Mouse (Mus musculus) erythroblast, embryonic 14.5 days (primary cell): ENCODE data around the gene Klk1b4. TPM values are rescaled to one million over a fixed set of nuclear protein-coding genes. Genes with fewer than 3 reads are reported as not detected.

Experiments
- H3K27me3 ChIP-seq: 2 replicates; pipeline ENCODE4 v1.6.1; 2012; ENCODE audit warnings: inconsistent platforms; ENCODE audit not compliant: control insufficient read depth
- H3K36me3 ChIP-seq: 2 replicates; pipeline ENCODE4 v1.6.1; 2012; ENCODE audit warnings: mild to moderate bottlenecking, inconsistent platforms; ENCODE audit not compliant: control insufficient read depth
- H3K4me1 ChIP-seq: 2 replicates; pipeline ENCODE4 v1.6.1; 2012; ENCODE audit warnings: inconsistent platforms; ENCODE audit not compliant: control insufficient read depth
- H3K4me3 ChIP-seq: replicated peaks from 2 replicates; pipeline ENCODE3; 2012; ENCODE audit warnings: moderate library complexity, mild to moderate bottlenecking, inconsistent platforms
- H3K9me3 ChIP-seq: 2 replicates; pipeline ENCODE4 v1.6.1; 2012; ENCODE audit warnings: low read length, inconsistent platforms, mixed read lengths; ENCODE audit not compliant: control insufficient read depth
- GATA1 ChIP-seq: IDR thresholded peaks from 2 replicates; pipeline ENCODE4 v1.6.1; 2012; ENCODE audit warnings: low read length, inconsistent platforms, mixed read lengths
- TAL1 ChIP-seq: IDR thresholded peaks from 3 replicates; pipeline ENCODE4 v1.6.1; 2012; ENCODE audit warnings: low read length, inconsistent platforms, mixed read lengths
- polyA plus RNA-seq: library from polyadenylated mRNA; stranded (reverse); fragments of >175 nt; gene quantifications from 2 replicates; pipeline ENCODE4 v1.2.3, GENCODE M21; 2012

Gene Klk1b4
- polyA plus RNA-seq, 1 experiment, result not detected

GRCm38 (mm10) chr7:44225076-44225475 lies 17.8 kb downstream of the Klk1b4 start, which contains the start of gene Klk1:
Klk1 (plus strand) TSS chr7:44225360.
- Histone ChIP-seq H3K4me3 (no peak within 1 kb of the TSS), H3K9me3 (no peaks in the 10 kb centered on the region), H3K27me3 (no peaks in the 10 kb centered on the region), H3K4me1 (peaks cover 4% of the 10 kb centered on the region), H3K36me3 (no peaks in the 10 kb centered on the region)
- TF ChIP-seq TAL1 (no peak), GATA1 (no peak)

GRCm38 (mm10) chr7:44235909-44236308 lies 28.7 kb downstream of the Klk1b4 start, which contains the start of gene Gm36864:
Gm36864 (plus strand) TSS chr7:44236177.
- H3K36me3 ChIP-seq, result no peaks in the 10 kb centered on the region
- no peak for TF ChIP-seq GATA1
- no peak for TF ChIP-seq TAL1
- no peaks in the 10 kb centered on the region for H3K9me3 ChIP-seq
- H3K27me3 ChIP-seq, result peaks cover 3% of the 10 kb centered on the region; the same call in 1 of the 2 replicates
- H3K4me1 ChIP-seq, result peaks cover 3% of the 10 kb centered on the region
- H3K4me3 ChIP-seq, result no peak within 1 kb of the TSS

GRCm38 (mm10) chr7:44239913-44240312 lies 32.7 kb downstream of the Klk1b4 start:
- Histone ChIP-seq H3K36me3 (no peaks in the 10 kb centered on the region), H3K9me3 (no peaks in the 10 kb centered on the region), H3K27me3 (peaks cover 3% of the 10 kb centered on the region; the same call in 1 of the 2 replicates), H3K4me3 (no peak overlapping the region), H3K4me1 (peaks cover 7% of the 10 kb centered on the region)
- TF ChIP-seq GATA1 (no peak), TAL1 (no peak)

- no peak overlapping the region for H3K4me3 ChIP-seq
- H3K4me1 ChIP-seq, result peaks cover 15% of the 10 kb centered on the region
- TF ChIP-seq GATA1, result no peak
- no peak for TF ChIP-seq TAL1
Measured at GRCm38 (mm10) chr7:44240712-44241111, 33.5 kb downstream of the Klk1b4 start.

GRCm38 (mm10) chr7:44241163-44241562 lies 33.9 kb downstream of the Klk1b4 start:
- H3K36me3 ChIP-seq, result no peaks in the 10 kb centered on the region
- H3K9me3 ChIP-seq, result no peaks in the 10 kb centered on the region
- H3K4me1 ChIP-seq, result peaks cover 18% of the 10 kb centered on the region
- TF ChIP-seq GATA1 (no peak), TAL1 (no peak)
- no peak overlapping the region for H3K4me3 ChIP-seq
- peaks cover 3% of the 10 kb centered on the region; the same call in 1 of the 2 replicates for H3K27me3 ChIP-seq

More at GRCm38 (mm10) chr7:44240712-44241111, 33.5 kb downstream of the Klk1b4 start:
- no peaks in the 10 kb centered on the region for H3K36me3 ChIP-seq
- no peaks in the 10 kb centered on the region for H3K9me3 ChIP-seq
- peaks cover 3% of the 10 kb centered on the region; the same call in 1 of the 2 replicates for H3K27me3 ChIP-seq

GRCm38 (mm10) chr7:44244080-44244479 lies 36.8 kb downstream of the Klk1b4 start:
- Histone ChIP-seq H3K4me3 (no peak overlapping the region), H3K4me1 (peaks cover 42% of the 10 kb centered on the region), H3K36me3 (peaks cover 13% of the 10 kb centered on the region), H3K9me3 (no peaks in the 10 kb centered on the region), H3K27me3 (peaks cover 3% of the 10 kb centered on the region; the same call in 1 of the 2 replicates)
- TF ChIP-seq TAL1 (no peak), GATA1 (no peak)

- H3K27me3 ChIP-seq, result no peaks in the 10 kb centered on the region; the same call in 1 of the 2 replicates
- peaks cover 51% of the 10 kb centered on the region for H3K4me1 ChIP-seq
- no peaks in the 10 kb centered on the region for H3K9me3 ChIP-seq
- TF ChIP-seq GATA1 (no peak), TAL1 (no peak)
- H3K36me3 ChIP-seq, result peaks cover 36% of the 10 kb centered on the region
- H3K4me3 ChIP-seq, result peak within 1 kb of the TSS; percentile 98
Measured at GRCm38 (mm10) chr7:44246055-44246983, 39.1 kb downstream of the Klk1b4 start, which contains the start of the genes 1700028J19Rik and 2410002F23Rik. 1700028J19Rik (minus strand) TSS chr7:44246695. 2410002F23Rik (plus strand) TSS chr7:44246722.

- TF ChIP-seq GATA1 (no peak), TAL1 (no peak)
- no peaks in the 10 kb centered on the region for H3K9me3 ChIP-seq
- H3K4me1 ChIP-seq, result peaks cover 51% of the 10 kb centered on the region
- peaks cover 41% of the 10 kb centered on the region for H3K36me3 ChIP-seq
- no peaks in the 10 kb centered on the region; the same call in 1 of the 2 replicates for H3K27me3 ChIP-seq
- peak overlapping the region; percentile 98 for H3K4me3 ChIP-seq
Measured at GRCm38 (mm10) chr7:44246984-44247470, 39.8 kb downstream of the Klk1b4 start.

GRCm38 (mm10) chr7:44247971-44248370 lies 40.7 kb downstream of the Klk1b4 start:
- Histone ChIP-seq H3K9me3 (no peaks in the 10 kb centered on the region), H3K27me3 (no peaks in the 10 kb centered on the region; the same call in 1 of the 2 replicates), H3K4me3 (peak overlapping the region; percentile 98), H3K4me1 (peaks cover 51% of the 10 kb centered on the region), H3K36me3 (peaks cover 51% of the 10 kb centered on the region)
- TF ChIP-seq GATA1, result no peak
